Mouse (Mus musculus) neural tube, embryonic 10.5 days (tissue): ENCODE measurements at regions not wholly inside any gene's neighbourhood (a gene's known extent, or its start where the extent isn't known, plus 50 kb on each side); places are given as distances from the start of the nearest gene placed in this dataset.

Source experiments
- DNase-seq: peaks from one replicate; pipeline ENCODE4 v3.0.0-alpha.2; 2017; ENCODE audit warnings: low spot score; ENCODE audit errors: extremely low spot score

DNA sequence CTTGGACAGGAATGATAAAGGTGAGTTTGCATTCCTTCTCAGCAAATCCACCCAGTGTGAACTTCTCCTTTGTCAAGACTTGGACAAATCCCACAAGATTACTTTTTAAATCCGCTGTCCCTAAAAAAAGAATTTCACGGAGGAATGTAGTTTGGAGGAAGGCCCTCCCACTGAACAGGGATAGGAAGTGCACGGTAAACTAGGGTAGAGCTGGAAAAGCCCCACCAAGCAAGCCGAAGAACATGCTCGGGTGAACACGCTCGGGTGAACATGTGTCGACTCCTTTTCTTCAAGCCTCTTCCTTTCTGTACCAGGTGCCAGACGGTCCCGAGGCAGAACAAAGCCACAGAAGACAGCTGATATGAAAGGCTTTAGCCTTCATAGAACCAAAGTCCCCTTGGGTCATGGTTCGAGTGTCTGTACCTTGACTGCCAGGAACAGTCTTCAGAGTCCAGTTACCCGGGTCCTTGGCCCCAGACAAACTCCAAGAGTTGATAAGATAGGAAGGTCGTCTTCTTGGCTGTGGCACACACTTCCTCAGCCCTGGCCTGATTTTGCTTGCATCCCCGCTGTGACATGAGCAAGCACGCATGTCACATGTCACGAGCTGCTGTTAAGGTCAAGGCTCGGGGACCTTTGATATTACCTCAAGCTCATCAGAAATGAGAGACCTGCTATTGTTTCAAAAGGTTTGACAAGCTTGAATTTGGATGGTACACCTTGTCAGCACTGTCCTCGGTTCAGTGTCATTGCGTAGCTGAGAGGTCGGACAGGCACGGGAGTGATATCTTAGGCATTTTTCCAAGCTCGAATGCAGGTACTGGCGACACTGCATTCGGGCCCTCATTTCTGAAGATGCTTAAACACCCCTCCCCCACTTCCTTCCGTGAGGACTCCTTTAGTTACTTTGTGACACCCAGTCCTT is 51.5 kb upstream of the Ryk start:
- DNase-seq, result no peak

DNA sequence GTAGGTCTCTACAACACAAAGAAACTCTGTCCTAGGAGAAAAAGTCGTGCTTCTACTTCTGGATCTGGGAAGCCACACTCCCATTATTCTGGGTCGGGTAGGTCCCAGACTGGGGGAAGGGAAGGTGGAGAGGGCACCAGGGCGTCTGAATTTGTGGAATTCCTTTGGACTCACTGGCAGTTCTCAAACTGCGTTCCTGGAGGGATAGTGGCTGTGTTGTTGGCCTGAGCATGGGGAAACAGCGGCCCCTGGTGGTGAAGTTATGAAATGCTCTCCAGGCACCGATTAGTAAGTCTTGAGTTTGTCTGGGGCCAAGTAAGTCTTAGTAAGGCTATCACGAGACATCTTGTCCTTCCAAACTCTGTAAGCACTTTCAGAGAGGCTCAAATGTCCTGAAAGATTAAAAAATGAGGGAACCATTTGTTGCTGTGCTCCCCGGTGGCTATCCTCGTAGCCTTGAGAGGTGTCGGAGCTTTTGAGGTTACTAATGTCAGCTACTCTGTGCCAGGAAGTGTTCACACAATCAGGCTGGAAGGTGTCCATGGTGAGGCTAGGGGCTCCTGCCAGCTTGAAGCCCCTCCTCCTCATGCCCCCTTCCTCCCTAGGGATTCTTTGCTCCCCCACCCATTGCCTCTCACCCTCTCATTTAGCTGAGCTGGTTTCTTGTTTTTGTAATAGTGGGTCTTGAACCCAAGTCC is 50.2 kb upstream of the Ryk start:
- DNase-seq, result peak; percentile 93
